Mouse (Mus musculus) embryonic fibroblast, embryonic 13.5 days (primary cell): ENCODE measurements around the gene Gm10065.

Experiments used
- CTCF ChIP-seq: IDR thresholded peaks from 2 replicates; pipeline ENCODE4 v1.5.1; 2011; ENCODE audit warnings: mild to moderate bottlenecking, control low read depth, low read length, moderate library complexity, borderline replicate concordance; ENCODE audit not compliant: insufficient read depth
- POLR2A ChIP-seq: IDR thresholded peaks from 2 replicates; pipeline ENCODE4 v1.6.1; 2011; ENCODE audit warnings: low read depth, mild to moderate bottlenecking, control low read depth, low read length, moderate library complexity

DNA sequence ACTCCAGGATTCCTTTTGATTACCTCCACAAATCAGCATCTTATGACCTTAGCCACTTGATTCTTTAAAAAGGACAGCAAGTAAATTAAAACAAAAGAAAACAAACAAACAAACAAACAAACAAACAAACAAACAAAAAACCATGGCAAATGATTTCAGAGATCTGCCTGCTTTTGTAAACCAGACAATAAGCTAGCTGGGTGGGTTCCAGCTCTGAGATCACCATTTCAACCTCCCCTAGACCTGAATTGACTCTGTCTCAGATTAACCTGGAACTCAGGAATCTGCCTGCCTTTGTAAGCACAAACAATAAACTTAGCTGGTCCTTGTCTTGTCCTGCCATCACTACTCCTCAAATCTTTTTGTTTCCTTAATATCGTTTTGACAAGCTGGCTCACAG is 7.6 kb upstream of the Gm10065 start:
- TF ChIP-seq CTCF (no peak), POLR2A (no peak)
